Mouse (Mus musculus): ENCODE results near the gene Appbp2.

Appbp2 gene

GRCm38 (mm10) chr11:85234990-85235841 is at the start of gene Appbp2:
TSS of gene Appbp2 (minus strand) at chr11:85235130.
- DNase-seq, result peak; percentile 90

- DNase-seq, result no peak
These were observed 46.4 kb upstream of the Appbp2 start for GRCm38 (mm10) chr11:85281219-85281878.

- no peak for DNase-seq
These were observed 43.2 kb upstream of the Appbp2 start for GRCm38 (mm10) chr11:85278175-85278574.

GRCm38 (mm10) chr11:85277609-85278008 is 42.7 kb upstream of the Appbp2 start:
- DNase-seq, result no peak

- DNase-seq, result no peak
These were observed 40.2 kb upstream of the Appbp2 start for GRCm38 (mm10) chr11:85275151-85275550.

GRCm38 (mm10) chr11:85273299-85273698 is 38.4 kb upstream of the Appbp2 start:
- no peak for DNase-seq

- DNase-seq, result peak; percentile 18
These were observed 35.7 kb upstream of the Appbp2 start for GRCm38 (mm10) chr11:85270631-85271030.

GRCm38 (mm10) chr11:85267393-85267792 is 32.5 kb upstream of the Appbp2 start:
- no peak for DNase-seq

GRCm38 (mm10) chr11:85264635-85265034 is 29.7 kb upstream of the Appbp2 start:
- DNase-seq, result no peak

- peak; percentile 42 for DNase-seq
These were observed 26.3 kb upstream of the Appbp2 start for GRCm38 (mm10) chr11:85261192-85261591.

GRCm38 (mm10) chr11:85258966-85259365 is 24.0 kb upstream of the Appbp2 start:
- DNase-seq, result no peak

GRCm38 (mm10) chr11:85255471-85256027 is 20.6 kb upstream of the Appbp2 start:
- DNase-seq, result no peak

GRCm38 (mm10) chr11:85253641-85254040 is 18.7 kb upstream of the Appbp2 start:
- no peak for DNase-seq

GRCm38 (mm10) chr11:85253006-85253405 is 18.1 kb upstream of the Appbp2 start:
- DNase-seq, result no peak

- DNase-seq, result no peak
These were observed 17.0 kb upstream of the Appbp2 start for GRCm38 (mm10) chr11:85251955-85252354.

- no peak for DNase-seq
These were observed 15.5 kb upstream of the Appbp2 start for GRCm38 (mm10) chr11:85250467-85250866.

GRCm38 (mm10) chr11:85249338-85249737 is 14.4 kb upstream of the Appbp2 start:
- DNase-seq, result no peak

- no peak for DNase-seq
These were observed 13.2 kb upstream of the Appbp2 start for GRCm38 (mm10) chr11:85248151-85248550.

GRCm38 (mm10) chr11:85241226-85241625 is 6.3 kb upstream of the Appbp2 start:
- DNase-seq, result no peak

- no peak for DNase-seq
These were observed 5.3 kb upstream of the Appbp2 start for GRCm38 (mm10) chr11:85240211-85240610.

- peak; percentile 86 for DNase-seq
These were observed 454 bp downstream of the Appbp2 start for GRCm38 (mm10) chr11:85234363-85234989.

GRCm38 (mm10) chr11:85233676-85234210 is 1.2 kb downstream of the Appbp2 start:
- no peak for DNase-seq

GRCm38 (mm10) chr11:85223248-85223647 is 11.7 kb downstream of the Appbp2 start:
- DNase-seq, result no peak

Data from cerebellum, adult 9-11 months (tissue).